Mouse (Mus musculus) lung, postnatal 14 days (tissue): ENCODE results near the gene R3hdm2.

Experiments
- DNase-seq: peaks from one replicate; pipeline ENCODE4 v3.0.0; 2021

R3hdm2 gene

GRCm38 (mm10) chr10:127499516-127499915 lies 119.4 kb downstream of the R3hdm2 start:
- DNase-seq, result no peak

DNA sequence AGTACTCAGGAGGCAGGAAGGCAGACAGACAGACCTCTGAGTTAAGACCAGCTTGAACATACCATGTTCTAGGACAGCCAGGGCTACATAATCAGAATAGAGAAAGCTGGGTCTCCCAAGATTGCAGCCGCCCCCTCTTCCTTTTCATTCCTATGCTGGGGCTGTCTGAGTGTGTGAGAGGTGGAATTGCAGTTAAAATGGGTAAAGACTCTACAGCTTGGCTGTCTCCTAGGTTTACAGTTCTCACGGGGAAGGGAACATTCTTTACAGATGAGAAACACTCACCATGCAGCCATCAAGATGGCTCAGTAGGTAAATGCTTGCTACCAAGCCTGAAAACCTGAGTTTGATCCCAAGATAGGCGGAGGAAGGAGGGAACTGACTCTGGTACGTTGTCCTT lies 119.9 kb downstream of the R3hdm2 start:
- DNase-seq, result no peak

- DNase-seq, result no peak
Measured at GRCm38 (mm10) chr10:127500894-127501893, 121.1 kb downstream of the R3hdm2 start, which contains the start of gene Stac3. TSS of gene Stac3 (plus strand) at chr10:127501686.

DNA sequence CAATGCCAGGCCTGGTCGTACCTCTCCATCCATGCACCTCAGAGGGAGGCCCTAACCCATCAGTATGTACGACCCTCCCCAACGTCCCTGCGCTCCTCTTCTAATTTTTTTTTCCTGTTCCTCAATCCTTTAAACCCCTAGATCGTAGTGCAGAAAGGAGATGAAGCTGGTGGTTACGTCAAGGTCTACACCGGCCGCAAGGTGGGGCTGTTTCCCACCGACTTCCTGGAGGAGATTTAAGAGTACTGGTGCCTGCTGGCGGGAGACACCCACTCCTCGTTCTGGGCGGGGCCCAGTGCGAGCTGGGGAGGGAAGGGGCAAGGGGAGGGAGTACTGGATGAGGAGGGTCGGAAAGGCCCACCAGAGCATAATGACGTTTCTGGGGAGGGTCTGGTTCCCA lies 128.1 kb downstream of the R3hdm2 start:
- peak; percentile 79 for DNase-seq

- DNase-seq, result peak; percentile 87
Measured at GRCm38 (mm10) chr10:127509051-127509836, 129.1 kb downstream of the R3hdm2 start.

- DNase-seq, result no peak
Measured at GRCm38 (mm10) chr10:127509837-127510701, 129.9 kb downstream of the R3hdm2 start.

DNA sequence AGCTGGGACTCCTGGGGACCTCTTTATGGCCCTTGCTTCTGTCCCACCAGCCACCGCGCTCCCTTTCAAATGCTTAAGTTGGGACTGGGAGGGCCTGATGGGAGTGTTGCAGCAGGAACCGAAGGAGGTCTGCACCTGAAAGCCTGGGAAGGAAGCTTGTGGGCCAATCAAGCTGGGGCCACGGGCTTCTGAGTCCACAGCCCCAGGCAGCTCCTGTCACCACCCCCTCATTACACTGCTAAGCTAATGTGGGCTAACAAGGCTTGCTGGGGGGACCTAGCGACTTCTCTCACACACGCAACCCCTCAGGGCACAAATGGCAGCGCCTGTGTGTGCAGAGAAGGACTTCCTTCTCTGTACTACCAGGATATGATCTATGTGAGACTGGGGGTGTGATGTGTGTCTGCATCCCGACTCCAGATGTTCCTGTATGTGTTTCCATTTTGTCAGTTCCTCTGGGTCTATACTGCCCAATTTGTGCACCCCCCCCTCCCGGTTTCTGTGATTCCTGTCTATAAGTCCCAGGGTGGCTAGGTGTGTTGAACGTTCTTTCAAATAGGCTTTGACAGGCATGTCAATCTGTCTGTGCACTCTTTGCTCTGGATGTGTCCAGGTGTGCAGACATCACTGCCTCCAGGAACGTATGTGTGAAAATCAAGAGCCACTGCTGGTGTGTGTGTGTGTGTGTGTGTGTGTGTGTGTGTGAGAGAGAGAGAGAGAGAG lies 130.9 kb downstream of the R3hdm2 start:
- DNase-seq, result no peak

GRCm38 (mm10) chr10:127511634-127512306 lies 131.6 kb downstream of the R3hdm2 start:
- peak; percentile 33 for DNase-seq

DNA sequence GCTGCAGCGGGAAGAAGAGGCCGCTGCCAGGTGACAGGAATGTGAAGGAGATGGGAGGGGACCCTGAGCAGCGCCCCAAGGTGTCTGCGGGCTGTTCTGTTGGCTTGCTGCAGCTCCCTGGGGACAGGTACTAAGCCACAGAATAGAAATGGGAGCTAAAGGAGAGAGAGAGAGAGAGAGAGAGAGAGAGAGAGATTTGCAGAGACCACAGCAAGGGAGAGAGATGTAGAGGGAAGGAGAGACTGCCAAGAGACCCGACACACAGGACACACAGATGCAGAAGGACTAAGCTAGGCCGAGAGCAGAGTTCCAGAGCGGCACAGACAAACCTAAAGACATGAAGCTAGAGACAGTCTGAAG lies 132.2 kb downstream of the R3hdm2 start:
- DNase-seq, result no peak

DNA sequence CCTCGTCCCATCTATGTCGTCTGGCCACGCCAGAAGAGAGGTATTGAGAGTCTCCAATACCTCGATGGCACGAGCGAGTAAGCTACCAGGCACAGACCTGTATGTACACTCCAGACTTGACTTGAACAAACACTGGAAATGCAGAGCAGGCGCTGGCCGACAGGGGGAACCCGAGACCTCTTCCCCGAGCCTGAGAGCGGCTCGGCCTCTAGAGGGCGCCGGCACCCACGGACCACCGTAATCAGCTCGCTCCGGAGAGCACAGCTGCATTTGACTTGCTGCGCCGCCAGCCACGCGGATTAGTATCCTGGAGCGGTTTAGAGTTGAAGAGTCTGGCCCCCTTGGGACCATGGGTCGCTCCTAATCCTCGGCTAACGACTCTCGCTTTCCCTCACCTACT lies 132.7 kb downstream of the R3hdm2 start:
- DNase-seq, result peak; percentile 97

DNA sequence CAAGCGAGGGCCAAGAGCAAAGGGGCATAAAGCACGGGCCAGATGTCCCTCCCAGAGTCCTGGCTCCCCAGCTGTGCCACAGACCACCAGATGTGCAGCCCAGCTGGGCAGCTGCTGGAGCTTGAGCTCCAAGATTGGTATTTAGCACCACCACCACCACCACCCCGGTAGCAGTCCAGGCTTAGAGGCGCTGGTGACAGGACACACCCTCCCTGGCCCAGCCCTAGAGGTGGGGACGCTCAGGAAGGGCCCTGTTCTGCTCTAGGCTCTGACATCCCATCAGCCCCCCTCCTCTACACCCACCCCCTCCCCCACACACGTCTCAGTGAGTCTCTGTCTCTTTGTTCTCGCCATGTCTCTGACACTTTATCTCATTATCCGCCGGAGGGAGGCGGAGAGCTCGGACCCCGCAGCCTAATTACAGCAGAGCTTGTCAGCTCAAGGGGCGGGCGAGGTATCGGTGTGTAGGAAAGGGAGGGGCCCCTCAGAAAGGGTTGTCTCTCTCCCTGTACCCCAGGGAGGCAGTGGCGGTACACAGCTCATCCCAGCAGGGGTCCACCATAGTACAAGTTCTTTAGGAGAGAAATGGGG lies 133.5 kb downstream of the R3hdm2 start:
- no peak for DNase-seq

- no peak for DNase-seq
Measured at GRCm38 (mm10) chr10:127514111-127514698, 134.1 kb downstream of the R3hdm2 start.

DNA sequence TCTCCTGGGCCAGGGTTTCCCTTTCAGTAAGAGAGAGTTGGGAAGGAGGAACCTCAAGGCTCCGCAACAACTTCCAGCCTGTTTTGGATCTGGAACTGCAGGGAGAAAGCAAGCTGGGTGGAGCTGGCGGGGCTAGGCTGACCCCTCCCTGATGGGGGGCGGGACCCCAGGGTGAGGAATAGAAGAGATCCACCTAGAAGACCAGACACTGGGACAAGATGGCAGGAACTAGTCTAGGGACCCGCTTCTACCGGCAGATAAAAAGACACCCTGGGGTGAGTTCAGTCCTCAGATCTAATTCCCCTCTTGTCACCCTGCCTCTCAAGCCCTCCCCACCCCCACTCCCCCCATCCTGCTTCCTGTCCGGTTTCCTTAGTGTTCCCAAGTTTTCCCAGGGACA lies 134.6 kb downstream of the R3hdm2 start, which contains the start of gene Ndufa4l2:
Ndufa4l2 (plus strand) TSS at position 204 of the 400 bp plus-strand sequence.
- peak; percentile 41 for DNase-seq

DNA sequence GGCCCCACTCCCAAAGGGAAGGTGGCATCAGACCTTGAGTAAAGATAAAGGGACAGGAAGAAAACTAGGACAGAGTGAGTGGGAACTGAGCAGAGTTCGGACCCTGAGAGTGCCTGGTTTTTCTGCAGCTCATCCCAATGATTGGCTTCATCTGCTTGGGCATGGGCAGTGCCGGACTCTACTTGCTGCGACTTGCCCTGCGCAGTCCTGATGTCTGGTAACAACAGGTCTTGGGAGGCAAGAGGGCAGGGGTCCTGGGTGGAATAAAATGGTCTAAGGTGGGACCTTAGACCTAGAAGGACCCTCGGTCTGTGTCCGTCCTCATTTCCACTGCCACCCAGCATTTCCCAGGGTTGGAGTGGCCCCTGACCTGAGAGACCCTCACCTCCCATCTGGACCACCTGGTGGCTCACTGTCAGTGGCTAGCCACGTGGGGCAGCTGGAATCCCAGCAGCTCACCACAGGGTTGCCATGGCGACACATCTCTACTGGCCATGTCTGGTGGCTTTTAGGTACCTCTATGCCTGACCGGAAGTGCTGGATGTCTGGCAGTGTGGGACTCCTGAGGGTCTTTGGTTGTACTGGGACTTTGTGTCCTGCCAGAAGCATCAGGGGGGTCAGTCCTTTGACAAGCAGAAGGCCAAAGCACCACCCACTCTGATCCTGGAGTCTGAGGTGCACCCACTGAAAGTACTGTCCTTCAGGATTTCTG lies 135.3 kb downstream of the R3hdm2 start:
- no peak for DNase-seq

- DNase-seq, result no peak
Measured at GRCm38 (mm10) chr10:127515983-127516459, 135.9 kb downstream of the R3hdm2 start.

GRCm38 (mm10) chr10:127516576-127517260 lies 136.6 kb downstream of the R3hdm2 start:
- DNase-seq, result peak; percentile 38

- DNase-seq, result no peak
Measured at GRCm38 (mm10) chr10:127517941-127518340, 137.8 kb downstream of the R3hdm2 start.

- DNase-seq, result no peak
Measured at GRCm38 (mm10) chr10:127519041-127519701, 139.0 kb downstream of the R3hdm2 start.
